Comparison of ENCODE assay signal across 1 mouse cellular context in the genomic region with DNA sequence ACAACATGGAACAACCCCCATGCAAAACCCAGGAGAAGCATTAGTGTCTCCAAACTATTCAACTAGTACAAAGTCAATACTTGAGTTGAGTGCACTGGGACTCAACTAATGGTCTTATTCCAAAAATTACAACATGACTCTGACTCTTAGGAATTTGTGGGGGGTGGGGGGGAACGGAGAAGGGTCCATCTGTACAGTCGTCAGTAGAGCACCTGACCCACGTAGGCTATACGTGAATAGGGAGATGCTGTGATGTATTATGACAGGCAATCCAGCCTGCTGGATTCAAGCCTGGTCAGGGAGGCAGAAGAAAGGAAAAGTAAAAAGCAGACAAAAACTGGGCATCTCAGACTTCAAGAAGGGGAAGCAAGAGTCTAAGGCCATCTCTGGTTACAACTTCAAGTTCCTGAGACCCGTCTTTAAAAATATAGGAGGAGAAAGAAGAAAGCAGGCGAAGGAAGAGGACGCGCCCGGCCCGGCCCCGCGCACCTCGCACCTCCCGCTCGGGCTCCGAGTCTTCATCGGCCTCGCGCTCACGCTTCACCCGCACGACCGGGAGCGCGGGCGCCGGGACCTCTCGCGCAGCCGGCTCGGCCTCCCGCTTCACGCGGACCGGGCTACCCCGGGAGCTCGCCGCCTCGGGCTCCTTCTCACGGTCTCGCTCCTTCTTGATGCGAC.
TF ChIP-seq lines count a peak whose summit lies in the region.

No protein-coding gene starts in this region.

TF ChIP-seq in CH12.LX, 34 proteins besides CTCF, POLR2A, EP300 and RAD21 (continued from another document):
- TF ChIP-seq ZNF384 (IDR thresholded peaks at IDR 0.05; ENCODE audit: low read depth, low read length) = no peak
- TF ChIP-seq SMC3 (IDR thresholded peaks at IDR 0.05; ENCODE audit: low read depth, low read length) = no peak
- no peak for TF ChIP-seq BHLHE40 (IDR thresholded peaks at IDR 0.05; ENCODE audit: low read depth, low read length)
- no peak for TF ChIP-seq UBTF (IDR thresholded peaks at IDR 0.05; ENCODE audit: low read depth, low read length)
- TF ChIP-seq USF1 (IDR thresholded peaks at IDR 0.05; ENCODE audit: low read depth, low read length) = no peak
- TF ChIP-seq NRF1 (IDR thresholded peaks at IDR 0.05; ENCODE audit: low read depth, low read length) = no peak
- TF ChIP-seq MEF2A (IDR thresholded peaks at IDR 0.05; ENCODE audit: borderline replicate concordance, low read depth, low read length) = no peak
- TF ChIP-seq KAT2A (IDR thresholded peaks at IDR 0.05; ENCODE audit: insufficient replicate concordance, low read length) = no peak
- TF ChIP-seq POLR2AphosphoS2 (IDR thresholded peaks at IDR 0.05; ENCODE audit: low read depth, low read length) = no peak
- no peak for TF ChIP-seq HCFC1 (IDR thresholded peaks at IDR 0.05; ENCODE audit: low read depth, low read length)
- TF ChIP-seq ZC3H11A (IDR thresholded peaks at IDR 0.05; ENCODE audit: low read depth, low read length) = no peak
TF ChIP-seq in CH12.LX: peak in this region for 0.
